Mouse (Mus musculus) layer of hippocampus, postnatal 36 days (tissue): ENCODE data around the gene Maff. TPM values are rescaled to one million over a fixed set of nuclear protein-coding genes. Genes with fewer than 3 reads are reported as not detected.

ENCODE experiments used
- DNase-seq, 2 experiments: peaks; one replicate each; pipeline ENCODE4 v3.0.0; 2022
- total RNA-seq, 2 experiments: library from RNA; stranded (reverse); gene quantifications; 2 replicates each; pipeline ENCODE4 v1.2.3; 2021

The Maff gene
- total RNA-seq, 2 experiments from 2014 or later, result 1.4 to 2.3 TPM

- DNase-seq, result no peak
Measured at GRCm38 (mm10) chr15:79329979-79330363, 16.4 kb upstream of the Maff start.

DNA sequence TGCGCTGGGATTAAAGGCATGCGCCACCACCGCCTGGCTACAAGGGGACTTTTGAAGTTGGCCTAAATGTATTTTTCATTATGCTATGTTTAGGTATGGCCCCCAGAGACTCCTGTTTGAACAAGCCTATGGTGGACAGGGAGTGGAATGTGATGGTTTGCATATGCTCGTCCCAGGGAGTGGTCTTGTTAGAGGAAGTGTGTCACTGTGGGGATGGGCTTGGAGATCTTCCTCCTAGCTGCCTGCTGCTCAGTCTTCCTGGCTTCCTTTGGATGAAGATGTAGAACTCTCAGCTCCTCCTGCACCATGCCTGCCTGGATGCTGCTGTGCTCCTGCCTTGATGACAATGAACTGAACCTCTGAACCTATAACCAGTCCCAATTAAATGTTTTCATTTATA is 15.9 kb upstream of the Maff start:
- no peak for DNase-seq

DNA sequence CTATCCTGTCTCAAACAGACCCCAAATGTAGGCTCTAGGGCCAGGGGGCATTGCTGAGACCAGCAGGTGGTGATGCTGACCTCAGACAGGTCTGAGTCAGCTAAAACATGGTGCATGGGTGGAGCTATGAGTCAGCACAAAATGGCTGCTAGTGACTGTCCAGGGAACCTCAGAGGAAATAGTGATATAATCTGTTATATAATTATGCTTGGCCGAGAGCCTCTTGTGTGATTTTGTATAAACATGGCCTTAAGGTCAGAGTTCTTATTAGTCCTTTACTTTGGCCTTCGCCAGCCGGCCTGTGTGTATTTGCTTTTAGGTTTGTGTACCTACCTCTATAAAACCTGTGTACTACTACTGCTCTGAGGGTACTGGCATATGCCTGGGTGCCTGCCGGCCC is 13.0 kb upstream of the Maff start:
- no peak for DNase-seq

DNA sequence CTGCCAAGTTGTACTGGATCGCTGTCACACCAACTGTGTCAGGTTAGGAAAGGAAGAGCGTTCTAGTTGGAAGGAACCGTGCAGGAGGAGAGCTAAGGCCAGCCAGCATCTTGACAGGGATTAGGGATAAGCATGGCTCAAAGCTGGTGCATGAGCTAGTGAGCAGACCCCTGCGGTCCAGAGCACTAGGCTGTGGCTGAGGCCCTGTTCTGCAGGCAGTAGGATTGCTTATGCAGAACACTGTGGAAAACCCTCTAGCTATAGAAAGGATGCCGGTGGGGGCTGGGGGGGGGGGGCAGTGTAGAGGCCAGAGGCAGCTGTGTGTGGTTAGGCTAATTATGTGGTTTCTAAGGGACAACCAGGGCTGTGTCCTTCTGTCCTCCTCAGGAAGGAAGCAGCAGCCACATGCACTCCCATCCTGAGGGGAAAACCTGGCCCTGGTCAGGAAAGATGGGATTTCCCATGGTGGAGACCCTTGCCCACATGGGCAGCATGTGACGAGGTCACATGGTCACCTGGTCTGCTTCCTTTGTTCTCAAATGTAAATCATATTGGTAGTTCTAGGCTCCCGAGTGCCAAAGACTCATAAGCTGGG is 11.3 kb upstream of the Maff start:
- DNase-seq, result no peak

DNA sequence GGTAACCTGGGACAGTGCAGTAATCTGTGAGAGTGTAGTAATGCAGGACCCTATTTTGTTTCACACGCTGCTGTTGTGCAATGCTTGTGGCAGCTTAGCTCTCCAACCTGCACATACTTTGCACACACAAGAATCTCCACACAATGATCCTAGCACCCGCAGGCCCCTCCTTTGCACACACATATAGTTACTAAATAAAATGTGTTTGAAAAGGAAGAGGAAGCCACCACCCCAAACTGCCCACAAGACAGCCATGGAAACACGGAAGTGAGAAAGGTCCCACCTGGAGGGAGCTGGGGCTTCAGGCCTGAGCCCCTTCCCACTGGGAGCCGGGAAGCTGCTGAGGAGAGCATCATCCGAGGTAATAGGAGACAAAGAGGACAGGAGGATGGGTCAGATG is 7.4 kb upstream of the Maff start:
- no peak for DNase-seq

DNA sequence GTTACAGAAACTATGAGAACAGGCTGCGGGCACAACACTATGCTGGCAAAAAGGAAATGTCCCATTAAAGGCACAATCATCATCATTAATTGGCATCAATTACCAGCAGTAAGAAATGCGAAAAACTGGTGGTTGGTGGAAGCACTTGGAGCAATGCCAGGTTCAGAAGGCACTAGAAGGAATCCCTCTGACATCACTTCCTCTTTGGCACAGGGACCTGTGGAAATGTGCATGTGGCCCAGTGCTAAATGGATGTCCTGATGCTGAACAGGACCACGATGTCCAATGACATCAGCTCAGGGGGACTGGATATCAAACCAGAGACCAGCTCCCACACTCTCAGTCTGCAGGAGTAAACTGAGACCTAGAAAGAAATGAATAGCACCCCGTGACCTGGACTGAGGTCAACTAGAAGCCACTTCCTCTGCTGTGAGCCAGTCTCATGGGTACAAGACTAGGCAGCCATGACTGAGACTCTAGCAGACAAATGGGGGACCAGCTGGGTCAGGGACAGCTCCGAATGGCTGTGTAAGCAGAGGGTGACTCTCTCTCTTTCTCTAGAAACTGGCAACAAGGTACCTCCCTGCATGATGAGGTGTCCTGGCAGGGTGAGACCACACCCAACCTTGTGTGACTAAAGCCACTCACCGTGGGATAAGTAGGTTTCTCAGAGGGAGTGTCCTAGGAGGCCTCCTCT is 3.6 kb upstream of the Maff start:
- DNase-seq, result no peak

GRCm38 (mm10) chr15:79344627-79345026 is 1.8 kb upstream of the Maff start:
- DNase-seq, result no peak

- peak; percentile 79 to 82 for DNase-seq
Measured at GRCm38 (mm10) chr15:79347165-79347844, 884 bp downstream of the Maff start.

- no peak for DNase-seq
Measured at GRCm38 (mm10) chr15:79347845-79348506, 1.6 kb downstream of the Maff start.

GRCm38 (mm10) chr15:79348651-79349050 is 2.2 kb downstream of the Maff start:
- no peak for DNase-seq

DNA sequence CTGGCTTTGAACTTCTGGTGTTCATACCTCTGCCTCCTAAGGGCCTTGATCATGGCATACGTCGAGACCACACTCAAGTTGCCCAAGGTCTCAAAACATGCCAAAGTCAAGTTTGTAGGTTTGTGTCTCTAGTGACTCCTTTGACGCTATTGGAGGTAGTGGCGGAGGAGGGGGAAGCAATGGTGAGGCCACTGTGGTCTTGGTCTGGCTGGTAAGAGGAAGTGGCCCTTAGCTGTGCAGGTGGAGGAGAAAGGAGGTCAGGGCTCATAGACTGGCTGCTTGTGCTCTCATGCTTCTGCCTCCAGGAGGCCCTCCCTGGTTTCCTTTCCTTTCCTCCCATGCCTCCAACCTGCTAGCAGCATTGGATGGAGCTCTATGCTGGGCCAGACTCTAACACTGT is 4.4 kb downstream of the Maff start:
- DNase-seq, result no peak

- no peak for DNase-seq
Measured at GRCm38 (mm10) chr15:79351331-79351767, 4.9 kb downstream of the Maff start.

DNA sequence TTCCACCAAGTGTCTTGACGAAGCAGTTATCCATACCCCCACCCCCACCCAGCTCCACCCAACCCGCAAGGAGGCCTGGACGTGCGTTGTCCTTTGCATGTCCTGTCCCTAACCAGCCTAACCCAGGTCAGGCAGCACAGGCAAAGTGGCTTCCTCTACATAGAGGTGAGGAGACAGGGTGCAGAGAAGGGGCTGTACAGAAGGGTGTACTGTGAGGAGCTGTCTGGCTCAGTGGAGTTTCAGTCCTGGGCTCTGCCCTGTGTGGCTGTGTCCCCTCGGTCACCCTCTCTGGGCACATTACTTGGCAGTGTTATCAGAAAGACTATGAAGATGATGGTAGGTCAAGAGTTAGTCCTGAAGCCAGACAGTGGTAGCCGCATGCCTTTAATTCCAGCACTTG is 6.1 kb downstream of the Maff start:
- DNase-seq, result no peak

DNA sequence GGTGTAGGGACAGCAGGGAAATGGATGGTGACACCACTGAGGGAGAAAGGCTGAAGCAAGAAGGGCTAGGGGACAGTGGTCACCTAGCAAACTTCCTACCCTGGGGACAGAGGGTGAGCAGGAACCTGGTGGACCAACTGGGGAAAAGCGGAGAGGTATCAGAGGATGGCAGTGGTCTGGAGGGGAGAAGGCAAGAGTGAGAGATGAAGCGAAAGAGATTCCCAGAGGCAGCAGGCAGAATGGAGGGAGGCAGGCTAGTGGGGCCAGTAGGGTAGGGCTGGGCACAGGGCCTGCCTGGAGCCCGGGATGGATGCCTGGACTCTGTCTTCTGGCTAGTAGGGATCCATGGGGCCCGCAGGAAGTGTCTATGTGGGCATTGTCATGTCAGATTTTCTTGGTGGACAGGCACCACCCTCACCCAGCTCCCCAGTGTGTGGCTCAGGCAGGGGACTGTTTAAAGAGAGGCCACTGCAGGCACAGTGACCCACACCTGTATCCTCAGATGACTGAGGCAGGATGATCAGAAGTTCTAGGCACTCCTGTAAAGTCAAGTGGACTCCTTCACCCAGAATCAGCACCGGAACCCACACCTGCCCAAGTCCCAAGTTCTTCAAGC is 7.4 kb downstream of the Maff start:
- DNase-seq, result no peak

DNA sequence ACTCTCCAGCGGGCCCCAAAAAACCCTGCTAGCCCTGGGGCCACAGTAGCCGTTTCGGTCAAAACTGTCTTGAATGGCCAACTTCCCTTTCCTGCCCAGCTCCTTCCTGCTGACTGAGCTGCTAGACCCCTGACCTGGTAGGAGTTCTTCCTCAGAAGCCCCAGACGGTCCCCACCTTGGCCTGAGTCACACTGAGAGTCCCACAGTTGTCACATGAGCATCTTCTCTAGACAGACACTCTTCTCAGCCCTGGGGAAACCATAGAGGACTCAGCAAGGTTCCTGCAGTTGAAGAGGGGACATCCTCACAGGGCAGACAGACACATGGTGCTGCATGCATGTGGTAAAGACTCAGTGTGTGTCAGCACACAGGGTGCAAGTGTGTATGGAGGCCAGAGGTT is 8.2 kb downstream of the Maff start:
- DNase-seq, result no peak

- DNase-seq, result no peak
Measured at GRCm38 (mm10) chr15:79356481-79356880, 10.1 kb downstream of the Maff start.

DNA sequence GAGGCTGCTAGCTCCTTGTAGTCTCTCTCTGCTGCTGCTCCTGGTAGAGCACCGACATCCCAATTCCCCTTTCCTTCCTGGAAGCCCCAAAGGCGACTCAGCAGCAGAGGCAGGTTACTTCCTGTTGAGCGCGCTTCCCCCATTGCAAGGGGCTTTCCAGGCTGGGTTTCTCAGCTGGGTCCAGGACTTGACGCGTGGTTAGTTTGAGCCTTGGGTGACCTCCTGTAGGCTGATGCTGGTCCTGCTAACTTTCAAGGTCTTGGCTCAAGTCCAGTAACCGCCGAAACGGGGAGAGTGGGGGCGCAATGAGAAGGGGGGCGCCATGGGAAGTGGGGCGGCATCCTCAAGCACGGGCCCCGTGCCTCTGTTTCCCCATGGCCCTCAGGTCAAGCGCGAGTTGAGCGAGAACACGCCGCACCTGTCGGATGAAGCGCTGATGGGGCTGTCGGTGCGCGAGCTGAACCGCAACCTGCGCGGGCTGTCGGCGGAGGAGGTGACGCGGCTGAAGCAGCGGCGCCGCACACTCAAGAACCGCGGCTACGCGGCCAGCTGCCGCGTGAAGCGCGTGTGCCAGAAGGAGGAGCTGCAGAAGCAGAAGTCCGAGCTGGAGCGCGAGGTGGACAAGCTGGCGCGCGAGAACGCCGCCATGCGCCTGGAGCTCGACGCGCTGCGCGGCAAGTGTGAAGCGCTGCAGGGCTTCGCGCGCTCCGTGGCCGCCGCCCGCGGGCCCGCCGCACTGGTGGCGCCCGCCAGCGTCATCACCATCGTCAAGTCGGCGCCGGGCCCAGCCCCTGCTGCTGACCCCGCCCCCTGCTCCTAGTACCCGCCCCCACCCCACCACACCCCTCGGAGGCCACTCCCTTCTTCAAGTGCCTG is 10.9 kb downstream of the Maff start:
- DNase-seq, result peak; percentile 45 to 49

- DNase-seq, result no peak
Measured at GRCm38 (mm10) chr15:79357974-79358690, 11.7 kb downstream of the Maff start.

DNA sequence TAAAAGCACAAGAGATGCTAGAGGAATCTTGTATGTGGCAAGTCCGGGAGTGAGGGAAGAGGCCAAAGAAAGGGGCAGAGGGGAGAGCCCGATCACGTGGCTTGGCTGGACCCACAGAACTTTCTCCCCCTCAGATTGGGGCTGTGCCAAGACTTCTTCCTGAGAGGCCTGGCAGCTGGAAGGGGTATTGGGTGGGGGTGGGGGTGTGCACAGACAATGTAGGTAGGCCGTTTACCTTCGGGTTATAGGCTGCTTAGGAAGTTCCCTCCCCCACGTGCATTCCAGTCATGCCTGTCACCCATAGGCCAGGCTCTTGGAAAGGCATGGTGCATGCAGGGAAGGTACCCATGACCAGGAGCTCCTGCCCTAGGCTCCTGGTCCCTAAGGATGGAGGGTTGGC is 13.5 kb downstream of the Maff start:
- DNase-seq, result no peak

DNA sequence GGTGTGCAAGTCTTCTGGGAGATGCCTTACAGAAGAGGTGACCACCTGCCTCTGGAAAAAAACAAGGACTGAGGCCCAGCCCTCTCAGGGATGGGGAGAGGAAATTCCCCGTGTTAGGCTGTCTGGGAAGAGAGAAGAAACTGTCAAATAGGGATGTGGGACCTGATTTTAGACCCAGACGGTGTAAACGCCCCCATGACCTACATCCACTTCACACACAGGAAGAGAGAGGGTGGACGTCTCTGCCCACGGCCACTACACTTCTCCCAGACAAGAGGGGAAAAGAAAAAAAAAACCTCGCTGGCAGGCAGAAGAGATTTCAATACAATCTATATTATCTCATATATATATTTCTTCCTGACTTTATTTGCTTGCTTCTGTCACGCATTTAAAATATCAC is 13.9 kb downstream of the Maff start:
- DNase-seq, result no peak

GRCm38 (mm10) chr15:79361023-79361422 is 14.6 kb downstream of the Maff start:
- no peak for DNase-seq
